ENCODE assay signal across 8 mouse cellular contexts in the genomic region with DNA sequence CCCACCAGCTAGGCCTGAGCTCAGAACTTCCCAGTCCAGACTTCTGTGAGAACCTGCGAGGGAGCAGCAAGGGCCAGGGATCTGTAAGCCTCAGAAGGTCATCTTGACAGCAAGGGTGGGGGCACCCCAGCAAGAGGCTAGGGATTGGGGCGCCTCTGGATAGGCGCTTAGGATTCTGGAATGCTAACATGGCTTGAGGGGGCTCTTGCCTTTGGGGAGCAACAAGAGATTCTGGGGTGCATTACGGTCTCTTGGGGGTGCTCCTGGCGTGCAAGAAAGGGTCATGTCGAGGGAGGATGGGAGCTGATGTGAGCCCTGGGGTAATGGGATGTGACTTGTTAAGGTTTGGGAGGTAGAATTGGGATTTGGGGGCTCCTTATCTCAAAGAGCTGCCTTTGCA. TPM values are rescaled to one million over a fixed set of nuclear protein-coding genes. Genes with fewer than 3 reads are reported as not detected.
A peak's percentile ranks its signal among the peaks of the same experiment; 100 is the strongest.
DNase-seq lines count a peak whose midpoint lies in the region; ATAC-seq lines count a peak whose summit lies in the region.

No protein-coding gene starts in this region.

- DNase-seq in heart, postnatal 14 days: no peak
- DNase-seq in hindbrain, embryonic 11.5 days (ENCODE audit: low spot score): no peak
- DNase-seq in midbrain, embryonic 11.5 days (ENCODE audit: low spot score, missing footprints): no peak
- no peak for DNase-seq in left cerebral cortex, adult 8-10 months (ENCODE audit: low spot score in 2 of 2)
- DNase-seq in adrenal gland, postnatal 14 days: no peak
- no peak for DNase-seq in adrenal gland, postnatal 36 days

- H3K4me3 ChIP-seq in heart, embryonic 11.5 days (ENCODE audit: low read depth, low read length): peak overlapping the region; percentile 59
- peak overlapping the region; percentile 75 for H3K4me3 ChIP-seq in brown adipose tissue, adult 24 weeks (ENCODE audit: insufficient read depth, low read depth, low read length)
- peak overlapping the region; percentile 69 for H3K4me3 ChIP-seq in hindbrain, embryonic 11.5 days (ENCODE audit: low read depth, low read length)
- peak overlapping the region; percentile 45 for H3K4me3 ChIP-seq in midbrain, embryonic 11.5 days (ENCODE audit: low read depth, low read length)

- no peak overlapping the region for H3K27ac ChIP-seq in heart, embryonic 11.5 days (ENCODE audit: low read depth, low read length)
- peak overlapping the region; percentile 88 for H3K27ac ChIP-seq in brown adipose tissue, adult 24 weeks (replicated peaks; ENCODE audit: low read depth, low read length)
- H3K27ac ChIP-seq in hindbrain, embryonic 11.5 days (ENCODE audit: low read depth, low read length): no peak overlapping the region
- no peak overlapping the region for H3K27ac ChIP-seq in midbrain, embryonic 11.5 days (ENCODE audit: low read depth, low read length)

- H3K27me3 ChIP-seq in heart, embryonic 11.5 days (ENCODE audit: control insufficient read depth, insufficient read depth, low read length): peaks cover 24% of the 10 kb centered on the region
- H3K27me3 ChIP-seq in hindbrain, embryonic 11.5 days (ENCODE audit: control insufficient read depth, insufficient read depth, low read length): peaks cover 12% of the 10 kb centered on the region
- H3K27me3 ChIP-seq in midbrain, embryonic 11.5 days (ENCODE audit: control insufficient read depth, insufficient read depth, low read length): 0 out of 2 replicates have a peak, but pooled peaks cover 3% of the 10 kb centered on the region

- H3K9me3 ChIP-seq in heart, embryonic 11.5 days (replicated peaks; ENCODE audit: control insufficient read depth, low read length): 0 out of 2 replicates have a peak, but pooled peaks cover 3% of the 10 kb centered on the region
- no peaks in the 10 kb centered on the region for H3K9me3 ChIP-seq in hindbrain, embryonic 11.5 days (ENCODE audit: control insufficient read depth, low read length)
- H3K9me3 ChIP-seq in midbrain, embryonic 11.5 days (ENCODE audit: control insufficient read depth, low read length): peaks cover 5% of the 10 kb centered on the region

- peaks cover 1% of the 10 kb centered on the region; the same call in 1 of the 2 replicates for H3K36me3 ChIP-seq in heart, embryonic 11.5 days (ENCODE audit: control insufficient read depth, insufficient read depth, low read length)
- no peaks in the 10 kb centered on the region for H3K36me3 ChIP-seq in hindbrain, embryonic 11.5 days (ENCODE audit: control insufficient read depth, insufficient read depth, low read length)
- H3K36me3 ChIP-seq in midbrain, embryonic 11.5 days (ENCODE audit: control insufficient read depth, insufficient read depth, low read length): no peaks in the 10 kb centered on the region

- H3K4me1 ChIP-seq in heart, embryonic 11.5 days (ENCODE audit: control insufficient read depth, insufficient read depth, low read length): peaks cover 12% of the 10 kb centered on the region
- H3K4me1 ChIP-seq in brown adipose tissue, adult 24 weeks (ENCODE audit: control insufficient read depth, insufficient read depth, insufficient read length, low read length): peaks cover 12% of the 10 kb centered on the region
- peaks cover 11% of the 10 kb centered on the region; the same call in 1 of the 2 replicates for H3K4me1 ChIP-seq in hindbrain, embryonic 11.5 days (replicated peaks; ENCODE audit: control insufficient read depth, insufficient read depth, low read length)
- peaks cover 6% of the 10 kb centered on the region for H3K4me1 ChIP-seq in midbrain, embryonic 11.5 days (ENCODE audit: control insufficient read depth, insufficient read depth, low read length)

- intact Hi-C loops in heart, postnatal 14 days (cut with DNase I): no loop called here

- WGBS in heart, embryonic 11.5 days (ENCODE audit: insufficient replicate concordance): 26% methylated on average over 6 of the region's 6 CpGs
- WGBS in hindbrain, embryonic 11.5 days: 17% methylated on average over 6 of the region's 6 CpGs
- WGBS in midbrain, embryonic 11.5 days: 10% methylated on average over 6 of the region's 6 CpGs

- ATAC-seq in heart, embryonic 11.5 days (replicated peaks; ENCODE audit: insufficient number of reproducible peaks, low FRiP score, low TSS enrichment): no peak
- no peak for ATAC-seq in hindbrain, embryonic 11.5 days (ENCODE audit: low FRiP score)
- no peak for ATAC-seq in midbrain, embryonic 11.5 days (ENCODE audit: low FRiP score)

- no peak overlapping the region for H3K9ac ChIP-seq in heart, embryonic 11.5 days (ENCODE audit: low read depth, low read length)
- H3K9ac ChIP-seq in hindbrain, embryonic 11.5 days (ENCODE audit: low read depth, low read length): peak overlapping the region; percentile 47; the same call in 1 of the 2 replicates
- no peak overlapping the region for H3K9ac ChIP-seq in midbrain, embryonic 11.5 days (ENCODE audit: low read length)

- H3K4me2 ChIP-seq in heart, embryonic 11.5 days: peak overlapping the region; percentile 92
- peak overlapping the region; percentile 93 for H3K4me2 ChIP-seq in hindbrain, embryonic 11.5 days (replicated peaks; ENCODE audit: low read depth, low read length)
- H3K4me2 ChIP-seq in midbrain, embryonic 11.5 days: peak overlapping the region; percentile 90

RNA-seq across cellular contexts. Expression of a gene that starts 0.3 kb away (rescaled TPM):
- 9.2 and 10.8 TPM in 2 replicates for polyA plus RNA-seq in heart, embryonic 11.5 days (2014; fragmentation: Nextera tagmentation; extraction: Ambion mirVana)
- total RNA-seq in heart, postnatal 14 days (2021): 100 to 1,000 TPM; 127 to 151 TPM
- polyA plus RNA-seq in brown adipose tissue, adult 24 weeks (2012; ENCODE audit: insufficient read depth, insufficient read length, missing spikeins): 71.7 and 118 TPM in 2 replicates
- polyA plus RNA-seq in hindbrain, embryonic 11.5 days (2014; fragmentation: Nextera tagmentation; extraction: Ambion mirVana): 13.7 and 18.2 TPM in 2 replicates
- 8.6 and 12.4 TPM in 2 replicates for polyA plus RNA-seq in midbrain, embryonic 11.5 days (2014; fragmentation: Nextera tagmentation; extraction: Ambion mirVana)
- total RNA-seq in left cerebral cortex, adult 8-10 months (2022): 100 to 1,000 TPM in 1 of 4 experiments, 10 to 100 TPM in 3; 94.4 to 105 (median 97.5) TPM
- total RNA-seq in adrenal gland, postnatal 14 days (2021): 91.6 and 93.6 TPM in 2 replicates
- total RNA-seq in adrenal gland, postnatal 36 days (2021): 100 to 1,000 TPM; 177 to 245 TPM

RNA-seq across cellular contexts. Expression of a gene that starts 2.5 kb away (rescaled TPM):
- polyA plus RNA-seq in heart, embryonic 11.5 days (2014; fragmentation: Nextera tagmentation; extraction: Ambion mirVana): not detected in 2 replicates
- total RNA-seq in heart, postnatal 14 days (2021): under 1 TPM; 0.10 to 0.17 TPM
- 0.50 and 1.5 TPM in 2 replicates for polyA plus RNA-seq in brown adipose tissue, adult 24 weeks (2012; ENCODE audit: insufficient read depth, insufficient read length, missing spikeins)
- not detected in 2 replicates for polyA plus RNA-seq in hindbrain, embryonic 11.5 days (2014; fragmentation: Nextera tagmentation; extraction: Ambion mirVana)
- not detected in 2 replicates for polyA plus RNA-seq in midbrain, embryonic 11.5 days (2014; fragmentation: Nextera tagmentation; extraction: Ambion mirVana)
- total RNA-seq in left cerebral cortex, adult 8-10 months (2022): under 1 TPM in 2 of 4 experiments, not detected in 2; 0.17 to 0.21 TPM
- 0.53 and 1.0 TPM in 2 replicates for total RNA-seq in adrenal gland, postnatal 14 days (2021)
- 1 to 10 TPM in 1 of 2 experiments, under 1 TPM in 1; 0.73 to 1.7 TPM for total RNA-seq in adrenal gland, postnatal 36 days (2021)

RNA-seq across cellular contexts. Expression of a gene that starts 10.3 kb away (rescaled TPM):
- 0.21 and 0.35 TPM in 2 replicates for polyA plus RNA-seq in heart, embryonic 11.5 days (2014; fragmentation: Nextera tagmentation; extraction: Ambion mirVana)
- under 1 TPM; 0.17 to 0.22 TPM for total RNA-seq in heart, postnatal 14 days (2021)
- not detected in 2 replicates for polyA plus RNA-seq in brown adipose tissue, adult 24 weeks (2012; ENCODE audit: insufficient read depth, insufficient read length, missing spikeins)
- polyA plus RNA-seq in hindbrain, embryonic 11.5 days (2014; fragmentation: Nextera tagmentation; extraction: Ambion mirVana): 0.28 and 0.47 TPM in 2 replicates
- 0.12 and 0.14 TPM in 2 replicates for polyA plus RNA-seq in midbrain, embryonic 11.5 days (2014; fragmentation: Nextera tagmentation; extraction: Ambion mirVana)
- total RNA-seq in left cerebral cortex, adult 8-10 months (2022): under 1 TPM in 2 of 4 experiments, not detected in 2; 0.27 to 0.70 TPM
- 1.8 and 4.2 TPM in 2 replicates for total RNA-seq in adrenal gland, postnatal 14 days (2021)
- 1 to 10 TPM; 3.5 to 7.7 TPM for total RNA-seq in adrenal gland, postnatal 36 days (2021)

RNA-seq across cellular contexts. Expression of a gene that starts 23.0 kb away (rescaled TPM):
- 184 and 194 TPM in 2 replicates for polyA plus RNA-seq in heart, embryonic 11.5 days (2014; fragmentation: Nextera tagmentation; extraction: Ambion mirVana)
- total RNA-seq in heart, postnatal 14 days (2021): 10 to 100 TPM; 72.9 to 74.2 TPM
- 181 and 189 TPM in 2 replicates for polyA plus RNA-seq in brown adipose tissue, adult 24 weeks (2012; ENCODE audit: insufficient read depth, insufficient read length, missing spikeins)
- polyA plus RNA-seq in hindbrain, embryonic 11.5 days (2014; fragmentation: Nextera tagmentation; extraction: Ambion mirVana): 228 TPM in 2 replicates
- 224 and 234 TPM in 2 replicates for polyA plus RNA-seq in midbrain, embryonic 11.5 days (2014; fragmentation: Nextera tagmentation; extraction: Ambion mirVana)
- 10 to 100 TPM; 28.7 to 31.1 (median 29.3) TPM for total RNA-seq in left cerebral cortex, adult 8-10 months (2022)
- 212 and 250 TPM in 2 replicates for total RNA-seq in adrenal gland, postnatal 14 days (2021)
- total RNA-seq in adrenal gland, postnatal 36 days (2021): 100 to 1,000 TPM; 137 to 165 TPM

RNA-seq across cellular contexts. Expression of a gene that starts 26.2 kb away (rescaled TPM):
- 59.7 and 63.3 TPM in 2 replicates for polyA plus RNA-seq in heart, embryonic 11.5 days (2014; fragmentation: Nextera tagmentation; extraction: Ambion mirVana)
- total RNA-seq in heart, postnatal 14 days (2021): 10 to 100 TPM; 28.8 to 29.7 TPM
- 29.7 and 30.9 TPM in 2 replicates for polyA plus RNA-seq in brown adipose tissue, adult 24 weeks (2012; ENCODE audit: insufficient read depth, insufficient read length, missing spikeins)
- polyA plus RNA-seq in hindbrain, embryonic 11.5 days (2014; fragmentation: Nextera tagmentation; extraction: Ambion mirVana): 54.3 and 61.1 TPM in 2 replicates
- polyA plus RNA-seq in midbrain, embryonic 11.5 days (2014; fragmentation: Nextera tagmentation; extraction: Ambion mirVana): 50.7 and 51.0 TPM in 2 replicates
- total RNA-seq in left cerebral cortex, adult 8-10 months (2022): 10 to 100 TPM; 38.0 to 44.2 (median 39.9) TPM
- total RNA-seq in adrenal gland, postnatal 14 days (2021): 63.2 and 66.3 TPM in 2 replicates
- 10 to 100 TPM; 65.8 to 78.6 TPM for total RNA-seq in adrenal gland, postnatal 36 days (2021)
